Mouse (Mus musculus) embryonic facial prominence, embryonic 11.5 days (tissue): ENCODE measurements around the gene Exoc8. TPM values are rescaled to one million over a fixed set of nuclear protein-coding genes. Genes with fewer than 3 reads are reported as not detected.

Source experiments
- ATAC-seq: fragments of 200-750 bp; cut with Nextera tagmentation; replicated peaks from 2 replicates; pipeline ENCODE4 v1.8.0; 2017; ENCODE audit warnings: low read depth; ENCODE audit not compliant: insufficient number of reproducible peaks, low FRiP score, low TSS enrichment
- DNase-seq: peaks from one replicate; pipeline ENCODE4 v3.0.0-alpha.2; 2015; ENCODE audit warnings: low spot score
- H3K27ac ChIP-seq: fragments of 300-500 bp; sonication (generic); replicated peaks from 2 replicates; pipeline ENCODE4 v1.5.1; 2014; ENCODE audit warnings: mild to moderate bottlenecking, low read depth, low read length, control low read depth
- H3K27me3 ChIP-seq: fragments of 300-500 bp; sonication (generic); 2 replicates; pipeline ENCODE4 v1.6.1; 2014; ENCODE audit warnings: mild to moderate bottlenecking, low read length, moderate library complexity, mixed read lengths; ENCODE audit not compliant: control insufficient read depth, insufficient read depth
- H3K36me3 ChIP-seq: fragments of 300-500 bp; sonication (generic); replicated peaks from 2 replicates; pipeline ENCODE4 v1.6.1; 2014; ENCODE audit warnings: low read depth, mild to moderate bottlenecking, low read length, moderate library complexity, mixed read lengths; ENCODE audit not compliant: control insufficient read depth, insufficient read depth
- H3K4me1 ChIP-seq: fragments of 300-500 bp; sonication (generic); 2 replicates; pipeline ENCODE4 v1.6.1; 2014; ENCODE audit warnings: low read length, mixed read lengths; ENCODE audit not compliant: control insufficient read depth, insufficient read depth
- H3K4me2 ChIP-seq: fragments of 300-500 bp; sonication (generic); 2 replicates; pipeline ENCODE4 v1.6.1; 2014; ENCODE audit warnings: low read depth, mild to moderate bottlenecking, control low read depth, low read length, moderate library complexity
- H3K4me3 ChIP-seq: fragments of 300-500 bp; sonication (generic); 2 replicates; pipeline ENCODE4 v1.5.1; 2014; ENCODE audit warnings: low read depth, low read length, control low read depth
- H3K9ac ChIP-seq: fragments of 300-500 bp; sonication (generic); replicated peaks from 2 replicates; pipeline ENCODE4 v1.6.1; 2014; ENCODE audit warnings: mild to moderate bottlenecking, control low read depth, low read length
- H3K9me3 ChIP-seq: fragments of 300-500 bp; sonication (generic); replicated peaks from 2 replicates; pipeline ENCODE4 v1.6.1; 2016; ENCODE audit warnings: mild to moderate bottlenecking, low read length, inconsistent platforms, mixed read lengths; ENCODE audit not compliant: control insufficient read depth
- WGBS: fragments of 180-500 bp; shearing (Covaris S2); extraction: QIAGEN DNeasy Blood & Tissue Kit; methylation state at CpG from one replicate; pipeline ENCODE4 v1.1.7; 2014; 5-methylcytosine and 5-hydroxymethylcytosine counted together
- polyA plus RNA-seq: library from polyadenylated mRNA; unstranded; fragments of >200 nt; fragmentation: Nextera tagmentation; extraction: Ambion mirVana; gene quantifications from 2 replicates; pipeline ENCODE4 v1.2.1, GENCODE M21; 2014

Exoc8 gene
- polyA plus RNA-seq, 1 experiment from 2014 or later: 5.7 TPM

GRCm38 (mm10) chr8:124917741-124918484, 20.4 kb upstream of the Exoc8 start:
- no peak overlapping the region for H3K4me3 ChIP-seq
- H3K27me3 ChIP-seq: no peaks in the 10 kb centered on the region
- no peak for ATAC-seq
- DNase-seq: no peak
- H3K9me3 ChIP-seq: no peaks in the 10 kb centered on the region
- H3K27ac ChIP-seq: no peak overlapping the region
- no peak overlapping the region for H3K9ac ChIP-seq
- H3K36me3 ChIP-seq: peaks cover 2% of the 10 kb centered on the region; the same call in 1 of the 2 replicates
- H3K4me2 ChIP-seq: no peak overlapping the region
- no peaks in the 10 kb centered on the region for H3K4me1 ChIP-seq
- 78% methylated on average over 18 of the region's 18 CpGs for WGBS

GRCm38 (mm10) chr8:124914061-124914460, 16.6 kb upstream of the Exoc8 start:
- H3K9me3 ChIP-seq: no peaks in the 10 kb centered on the region
- 98% methylated on average over 5 of the region's 5 CpGs for WGBS
- H3K9ac ChIP-seq: no peak overlapping the region
- H3K27ac ChIP-seq: no peak overlapping the region
- no peak overlapping the region for H3K4me3 ChIP-seq
- no peaks in the 10 kb centered on the region for H3K4me1 ChIP-seq
- no peak overlapping the region for H3K4me2 ChIP-seq
- no peaks in the 10 kb centered on the region for H3K27me3 ChIP-seq
- no peak for ATAC-seq
- peaks cover 2% of the 10 kb centered on the region for H3K36me3 ChIP-seq
- no peak for DNase-seq

GRCm38 (mm10) chr8:124911938-124912872, 14.7 kb upstream of the Exoc8 start:
- 57% methylated on average over 17 of the region's 17 CpGs for WGBS

GRCm38 (mm10) chr8:124910349-124910748, 12.8 kb upstream of the Exoc8 start:
- no peaks in the 10 kb centered on the region for H3K9me3 ChIP-seq
- no peak overlapping the region for H3K4me3 ChIP-seq
- no peak overlapping the region for H3K27ac ChIP-seq
- no peak overlapping the region for H3K9ac ChIP-seq
- H3K27me3 ChIP-seq: no peaks in the 10 kb centered on the region
- no peak for DNase-seq
- peaks cover 4% of the 10 kb centered on the region for H3K36me3 ChIP-seq
- H3K4me1 ChIP-seq: no peaks in the 10 kb centered on the region
- ATAC-seq: no peak
- 82% methylated on average over 10 of the region's 10 CpGs for WGBS
- H3K4me2 ChIP-seq: no peak overlapping the region

More at GRCm38 (mm10) chr8:124911938-124912872, 14.7 kb upstream of the Exoc8 start:
- no peak overlapping the region for H3K27ac ChIP-seq
- H3K9ac ChIP-seq: no peak overlapping the region
- H3K4me3 ChIP-seq: no peak overlapping the region
- ATAC-seq: no peak
- H3K27me3 ChIP-seq: no peaks in the 10 kb centered on the region
- no peak for DNase-seq
- H3K4me1 ChIP-seq: no peaks in the 10 kb centered on the region
- no peaks in the 10 kb centered on the region for H3K9me3 ChIP-seq
- no peak overlapping the region for H3K4me2 ChIP-seq
- H3K36me3 ChIP-seq: peaks cover 4% of the 10 kb centered on the region

- ATAC-seq (no peak), DNase-seq (no peak)
- H3K4me2 ChIP-seq: no peak overlapping the region
- peaks cover 4% of the 10 kb centered on the region for H3K36me3 ChIP-seq
- no peaks in the 10 kb centered on the region for H3K4me1 ChIP-seq
- H3K4me3 ChIP-seq: no peak overlapping the region
- H3K27me3 ChIP-seq: no peaks in the 10 kb centered on the region
- no peaks in the 10 kb centered on the region for H3K9me3 ChIP-seq
- H3K9ac ChIP-seq: no peak overlapping the region
- 91% methylated on average over 16 of the region's 16 CpGs for WGBS
- H3K27ac ChIP-seq: no peak overlapping the region
Observed at GRCm38 (mm10) chr8:124909936-124910335, 12.4 kb upstream of the Exoc8 start.

GRCm38 (mm10) chr8:124905482-124905881, 8.0 kb upstream of the Exoc8 start:
- H3K4me1 ChIP-seq: no peaks in the 10 kb centered on the region
- H3K9ac ChIP-seq: no peak overlapping the region
- ATAC-seq (no peak), DNase-seq (no peak)
- H3K27ac ChIP-seq: no peak overlapping the region
- H3K4me3 ChIP-seq: no peak overlapping the region
- H3K27me3 ChIP-seq: no peaks in the 10 kb centered on the region
- H3K4me2 ChIP-seq: no peak overlapping the region
- peaks cover 2% of the 10 kb centered on the region for H3K36me3 ChIP-seq
- no peaks in the 10 kb centered on the region for H3K9me3 ChIP-seq
- 79% methylated on average over 2 of the region's 2 CpGs for WGBS

GRCm38 (mm10) chr8:124903198-124903597, 5.7 kb upstream of the Exoc8 start:
- Histone ChIP-seq H3K27me3 (no peaks in the 10 kb centered on the region), H3K4me3 (no peak overlapping the region), H3K9ac (no peak overlapping the region), H3K9me3 (no peaks in the 10 kb centered on the region), H3K4me1 (peaks cover 2% of the 10 kb centered on the region; the same call in 1 of the 2 replicates), H3K36me3 (peaks cover 2% of the 10 kb centered on the region), H3K4me2 (no peak overlapping the region), H3K27ac (no peak overlapping the region)
- no peak for DNase-seq
- WGBS: 93% methylated on average over 15 of the region's 15 CpGs
- ATAC-seq: no peak
